Mouse (Mus musculus) bone marrow macrophage, adult 2 months (primary cell): Measurements from ENCODE around the gene Fam136a. TPM values are rescaled to one million over a fixed set of nuclear protein-coding genes. Genes with fewer than 3 reads are reported as not detected.

Experiments used
- H3K27ac ChIP-seq: 2 replicates; pipeline ENCODE4 v1.5.1; 2012; ENCODE audit warnings: low read depth, low read length; ENCODE audit not compliant: insufficient read depth
- H3K4me1 ChIP-seq: 2 replicates; pipeline ENCODE4 v1.6.1; 2012; ENCODE audit warnings: low read length; ENCODE audit not compliant: control insufficient read depth, insufficient read depth
- H3K4me3 ChIP-seq: 2 replicates; pipeline ENCODE4 v1.5.1; 2012; ENCODE audit warnings: mild to moderate bottlenecking, low read length, moderate library complexity; ENCODE audit not compliant: insufficient read depth
- CTCF ChIP-seq: IDR thresholded peaks from 2 replicates; pipeline ENCODE4 v1.5.1; 2012; ENCODE audit warnings: low read depth, mild to moderate bottlenecking, low read length, moderate library complexity
- POLR2A ChIP-seq: IDR thresholded peaks from 2 replicates; pipeline ENCODE4 v1.6.1; 2012; ENCODE audit warnings: mild to moderate bottlenecking, low read depth, low read length, borderline replicate concordance
- polyA plus RNA-seq: library from polyadenylated mRNA; stranded (reverse); fragments of >200 nt; gene quantifications from 2 replicates; pipeline ENCODE4 v1.2.4, GENCODE M21; 2012; ENCODE audit not compliant: missing spikeins, insufficient read depth, insufficient read length

Gene Fam136a
- polyA plus RNA-seq, 1 experiment = 11.0 TPM

DNA sequence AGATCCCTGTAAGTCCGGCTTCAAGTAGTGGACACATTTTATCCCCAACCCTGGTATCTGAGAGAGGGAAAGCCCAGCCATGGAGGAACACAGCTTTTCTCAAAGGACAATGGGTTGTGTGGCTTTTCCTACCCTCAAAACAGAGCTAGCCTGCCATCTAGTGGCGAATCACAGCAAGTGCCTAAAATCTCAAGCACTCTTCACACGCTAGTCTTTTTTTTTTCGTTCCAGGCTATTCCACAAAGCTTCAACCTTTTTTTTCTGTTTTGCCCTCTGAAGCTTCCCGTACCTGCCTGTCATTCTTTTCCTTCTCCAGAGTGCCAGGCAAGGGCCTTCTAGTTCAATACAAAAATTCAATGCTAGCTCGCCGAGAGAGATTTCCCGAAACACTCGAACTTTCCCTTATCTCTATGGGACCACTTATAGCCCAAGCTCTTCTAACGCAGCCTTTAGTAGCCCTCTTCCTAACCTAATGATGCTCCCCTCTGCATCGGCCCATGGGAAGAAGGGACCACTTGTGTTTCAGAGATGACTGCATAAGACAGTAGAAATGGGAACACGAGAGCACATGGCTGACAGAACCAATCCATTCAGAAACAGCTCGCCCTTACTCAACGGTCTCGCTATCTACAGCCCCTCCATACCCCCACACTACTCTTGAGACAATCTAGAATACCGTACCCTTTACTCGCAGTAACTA, 854 bp upstream of the Fam136a start:
- TF ChIP-seq POLR2A (no peak), CTCF (peak; percentile 26; the same call in 1 of the 2 replicates)
- no peak overlapping the region for H3K27ac ChIP-seq

DNA sequence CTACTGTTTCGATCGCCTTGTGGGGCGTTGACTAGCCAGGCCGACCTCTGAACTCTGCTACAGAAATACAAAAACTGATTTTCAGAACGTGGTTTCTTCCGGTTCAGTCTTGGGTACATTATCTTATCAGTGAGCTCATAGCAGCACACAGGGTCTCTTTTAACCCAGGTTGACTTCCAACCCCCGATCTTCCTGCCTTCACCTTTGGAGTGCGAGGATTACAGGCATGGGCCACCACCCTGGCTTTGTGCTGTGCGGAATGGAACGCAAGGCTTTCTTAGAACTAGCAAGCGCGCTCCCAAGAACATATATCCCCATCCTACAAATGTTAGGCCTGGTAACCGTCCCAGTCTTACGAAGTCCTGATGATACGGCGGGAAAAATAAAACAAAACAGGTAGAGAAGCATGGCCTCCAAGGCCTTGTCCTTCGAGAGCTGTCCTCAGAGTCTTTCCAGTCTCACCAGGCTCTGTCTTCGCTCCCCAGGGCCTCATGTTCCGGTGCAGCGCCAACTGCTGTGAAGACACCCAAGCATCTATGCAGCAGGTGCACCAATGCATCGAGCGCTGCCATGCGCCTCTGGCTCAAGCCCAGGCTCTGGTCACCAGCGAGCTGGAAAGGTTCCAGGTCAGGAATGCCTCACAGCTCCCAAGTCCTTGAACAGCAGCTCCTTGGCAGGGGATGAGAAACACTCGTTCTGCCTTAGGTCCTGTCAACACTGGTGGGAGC, 843 bp downstream of the Fam136a start:
- Histone ChIP-seq H3K27ac (peak overlapping the region; percentile 13; the same call in 1 of the 2 replicates), H3K4me3 (peak overlapping the region; percentile 85), H3K4me1 (peaks cover 9% of the 10 kb centered on the region)
- no peak for TF ChIP-seq CTCF
- no peak for TF ChIP-seq POLR2A

More for the DNA sequence above, 854 bp upstream of the Fam136a start:
- Histone ChIP-seq H3K4me1 (peaks cover 5% of the 10 kb centered on the region), H3K4me3 (peak overlapping the region; percentile 67)

DNA sequence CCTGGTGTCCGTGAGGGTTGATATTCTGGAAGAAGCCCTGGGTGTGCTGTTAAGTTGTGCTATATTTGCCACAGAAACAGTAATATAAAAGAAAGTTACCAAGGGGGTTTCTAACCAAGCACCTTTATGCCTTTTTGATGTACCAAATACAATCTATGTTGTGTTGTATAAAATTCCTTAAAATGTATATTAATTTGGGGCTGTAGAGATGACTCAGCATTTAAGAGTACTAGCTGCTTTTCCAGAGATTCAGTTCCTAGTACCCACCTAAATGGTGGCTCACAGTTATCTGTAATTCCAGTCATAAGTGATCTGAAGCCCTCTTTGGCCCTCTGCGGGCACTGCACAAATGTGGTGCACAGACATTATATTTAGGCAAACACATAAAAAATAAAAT, 1.4 kb downstream of the Fam136a start:
- Histone ChIP-seq H3K27ac (no peak overlapping the region), H3K4me3 (peak overlapping the region; percentile 85), H3K4me1 (peaks cover 9% of the 10 kb centered on the region)
- TF ChIP-seq CTCF (no peak), POLR2A (no peak)

DNA sequence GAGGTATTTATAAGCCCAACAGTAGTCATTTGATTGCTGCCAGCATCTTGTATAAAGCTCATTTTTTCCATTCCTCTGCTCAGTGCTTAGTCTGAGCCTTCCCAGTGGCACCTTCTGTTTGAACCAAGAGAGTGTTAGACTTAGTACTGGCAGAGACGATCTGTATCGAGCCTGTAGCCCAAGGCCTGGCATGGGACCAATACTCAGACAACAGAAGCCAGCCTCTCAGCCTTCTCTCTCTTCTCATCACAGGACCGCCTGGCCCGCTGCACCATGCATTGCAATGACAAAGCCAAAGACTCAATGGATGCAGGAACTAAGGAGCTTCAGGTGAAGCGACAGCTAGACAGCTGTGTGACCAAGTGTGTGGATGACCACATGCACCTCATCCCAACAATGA, 3.0 kb downstream of the Fam136a start:
- no peak overlapping the region for H3K4me3 ChIP-seq
- H3K27ac ChIP-seq = no peak overlapping the region
- peaks cover 13% of the 10 kb centered on the region for H3K4me1 ChIP-seq
- TF ChIP-seq POLR2A = no peak

DNA sequence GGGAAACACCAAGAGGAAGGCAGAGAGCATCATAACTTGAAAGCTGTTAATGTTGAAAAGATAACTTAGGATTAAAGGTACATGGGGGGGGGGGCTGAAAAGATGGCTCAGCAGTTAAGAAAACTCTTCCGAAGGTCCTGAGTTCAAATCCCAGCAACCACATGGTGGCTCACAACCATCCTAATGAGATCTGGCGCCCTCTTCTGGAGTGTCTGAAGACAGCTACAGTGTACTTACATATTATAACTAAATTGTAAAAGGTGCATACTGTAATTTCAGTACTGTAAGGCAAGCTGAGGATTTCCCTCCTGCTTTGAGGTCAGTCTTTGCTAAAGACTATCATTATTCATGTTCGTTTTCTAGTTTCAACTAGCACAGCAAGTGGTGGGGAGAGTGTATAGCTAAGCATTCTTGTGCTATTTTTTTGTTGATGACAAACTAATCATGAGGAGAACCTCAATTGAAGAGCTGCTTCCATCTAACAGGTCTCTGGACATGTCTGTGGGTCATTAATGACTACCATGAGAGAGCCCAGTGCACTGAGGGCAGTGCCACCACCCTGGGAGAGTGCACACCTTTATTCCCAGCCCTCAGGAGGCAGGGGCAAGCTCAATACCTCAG, 4.8 kb downstream of the Fam136a start:
- no peak for TF ChIP-seq POLR2A
- no peak for TF ChIP-seq CTCF
- Histone ChIP-seq H3K4me1 (peaks cover 13% of the 10 kb centered on the region), H3K4me3 (peak overlapping the region; percentile 84), H3K27ac (no peak overlapping the region)

DNA sequence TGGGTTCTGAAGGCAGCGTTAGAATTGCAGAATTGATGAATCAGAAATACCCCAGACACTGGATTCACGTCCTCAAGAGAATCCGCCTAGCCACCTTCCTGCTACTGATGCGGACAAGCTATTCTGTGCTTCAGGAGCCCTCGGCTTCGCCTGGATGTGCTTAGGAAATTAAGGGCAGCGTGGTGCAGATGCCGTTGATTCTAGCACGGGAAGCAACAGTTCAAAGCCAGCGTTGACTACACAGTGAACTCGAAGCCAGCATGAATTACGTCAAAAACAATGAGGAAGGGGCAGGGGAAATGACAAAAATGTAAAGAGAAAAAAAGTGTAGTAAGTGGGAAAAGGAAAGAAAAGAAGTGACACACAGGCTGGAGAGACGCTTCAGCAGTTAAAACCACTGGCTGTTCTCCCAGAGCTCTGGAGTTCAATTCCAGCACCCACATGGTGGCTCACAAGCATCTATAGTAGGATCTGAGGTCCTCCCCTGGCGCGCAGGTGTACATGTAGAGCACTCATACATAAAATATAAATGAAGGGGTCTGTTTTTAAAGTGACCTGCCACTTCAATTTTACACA, 5.4 kb downstream of the Fam136a start, which contains the start of gene Snrpg:
TSS of gene Snrpg (plus strand) at position 541 of the 576 bp plus-strand sequence.
- Histone ChIP-seq H3K4me3 (peak within 1 kb of the TSS; percentile 84), H3K4me1 (peaks cover 13% of the 10 kb centered on the region), H3K27ac (peak within 1 kb of the TSS; percentile 43)
- TF ChIP-seq CTCF (no peak), POLR2A (0 out of 2 replicates have a peak, but pooled peaks have one; percentile 34)

DNA sequence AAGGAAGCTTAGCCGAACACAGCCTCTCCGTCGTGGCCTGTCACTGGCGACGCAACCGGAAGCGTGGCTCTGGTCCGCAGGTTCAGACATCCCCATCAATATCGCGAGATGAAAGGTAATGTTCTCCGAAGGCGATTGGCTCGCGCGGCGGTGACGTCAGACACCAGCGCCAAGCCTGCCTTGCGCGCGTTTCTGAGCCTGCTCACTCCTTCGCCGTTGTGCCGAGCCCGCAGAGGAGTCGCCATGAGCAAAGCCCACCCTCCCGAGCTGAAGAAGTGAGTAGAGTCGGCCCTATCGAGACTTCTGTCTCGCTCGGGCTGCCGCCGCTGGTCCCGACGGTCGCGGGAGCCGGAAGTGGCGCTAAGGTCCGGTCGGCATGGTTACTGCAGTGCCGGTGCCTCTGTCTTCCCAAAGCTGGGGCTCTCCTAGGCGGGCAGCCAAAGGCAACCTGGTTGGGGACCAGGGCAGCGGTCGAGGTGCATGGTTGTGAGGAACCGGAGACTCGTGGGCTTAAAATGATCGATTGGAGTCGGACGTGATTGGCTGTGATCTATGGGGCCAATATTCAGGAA, 6.0 kb downstream of the Fam136a start:
- peak overlapping the region; percentile 84 for H3K4me3 ChIP-seq
- TF ChIP-seq POLR2A (no peak), CTCF (no peak)
- peak overlapping the region; percentile 43 for H3K27ac ChIP-seq
- H3K4me1 ChIP-seq = peaks cover 11% of the 10 kb centered on the region

DNA sequence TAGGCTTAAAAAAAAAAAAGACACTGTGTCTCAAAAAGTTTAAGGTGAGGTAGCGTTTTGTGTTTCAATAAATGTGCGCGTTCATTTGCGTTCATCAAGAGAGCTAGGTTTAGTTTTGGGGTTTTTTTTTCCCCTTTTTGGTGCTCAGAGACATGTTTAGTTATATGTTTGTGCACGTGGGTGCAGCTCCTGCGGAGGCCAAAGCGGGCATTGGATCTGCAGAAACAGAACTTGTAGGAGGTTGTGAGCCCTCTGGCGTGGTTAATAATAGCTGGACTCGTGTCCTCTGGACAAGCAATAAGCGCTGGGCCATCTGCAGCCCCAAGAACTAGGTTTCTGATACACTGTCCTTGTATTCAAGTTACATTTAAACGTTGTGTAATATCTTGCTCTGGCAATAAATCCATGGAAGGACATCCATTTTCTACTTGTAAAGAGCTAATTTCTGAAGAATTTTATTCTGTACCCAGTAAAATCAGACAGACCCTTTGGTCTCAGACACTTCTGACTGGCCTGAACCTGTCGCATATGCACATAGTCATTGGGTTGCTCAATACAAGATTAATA, 6.6 kb downstream of the Fam136a start:
- TF ChIP-seq POLR2A (no peak), CTCF (no peak)
- peaks cover 8% of the 10 kb centered on the region for H3K4me1 ChIP-seq
- peak overlapping the region; percentile 84 for H3K4me3 ChIP-seq
- H3K27ac ChIP-seq = no peak overlapping the region

DNA sequence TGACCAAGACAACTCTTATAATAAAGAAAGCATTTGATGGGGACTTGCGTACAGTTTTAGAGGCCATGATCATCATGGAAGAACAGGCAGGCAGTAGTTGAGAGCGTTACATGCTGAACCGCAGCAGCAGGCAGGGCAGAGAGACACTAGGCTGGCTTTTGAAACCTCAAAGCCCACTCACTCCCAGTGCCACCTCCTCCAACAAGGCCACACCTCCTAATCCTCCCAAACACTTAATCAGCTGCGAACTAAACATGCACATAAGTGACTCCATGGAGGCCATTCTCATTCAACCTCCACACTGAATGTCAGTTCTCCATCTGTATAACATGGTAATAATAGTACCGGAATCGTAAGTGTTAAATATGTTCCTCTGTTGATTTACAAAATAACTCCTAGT, 8.1 kb downstream of the Fam136a start:
- TF ChIP-seq POLR2A (no peak), CTCF (no peak)
- Histone ChIP-seq H3K4me3 (no peak overlapping the region), H3K4me1 (peaks cover 8% of the 10 kb centered on the region), H3K27ac (no peak overlapping the region)
